Mouse (Mus musculus) urinary bladder, postnatal 14 days (tissue): ENCODE measurements around the gene Pdyn.

Experiments used
- DNase-seq: peaks from one replicate; pipeline ENCODE4 v3.0.0; 2021; ENCODE audit warnings: low spot score

The Pdyn gene

DNA sequence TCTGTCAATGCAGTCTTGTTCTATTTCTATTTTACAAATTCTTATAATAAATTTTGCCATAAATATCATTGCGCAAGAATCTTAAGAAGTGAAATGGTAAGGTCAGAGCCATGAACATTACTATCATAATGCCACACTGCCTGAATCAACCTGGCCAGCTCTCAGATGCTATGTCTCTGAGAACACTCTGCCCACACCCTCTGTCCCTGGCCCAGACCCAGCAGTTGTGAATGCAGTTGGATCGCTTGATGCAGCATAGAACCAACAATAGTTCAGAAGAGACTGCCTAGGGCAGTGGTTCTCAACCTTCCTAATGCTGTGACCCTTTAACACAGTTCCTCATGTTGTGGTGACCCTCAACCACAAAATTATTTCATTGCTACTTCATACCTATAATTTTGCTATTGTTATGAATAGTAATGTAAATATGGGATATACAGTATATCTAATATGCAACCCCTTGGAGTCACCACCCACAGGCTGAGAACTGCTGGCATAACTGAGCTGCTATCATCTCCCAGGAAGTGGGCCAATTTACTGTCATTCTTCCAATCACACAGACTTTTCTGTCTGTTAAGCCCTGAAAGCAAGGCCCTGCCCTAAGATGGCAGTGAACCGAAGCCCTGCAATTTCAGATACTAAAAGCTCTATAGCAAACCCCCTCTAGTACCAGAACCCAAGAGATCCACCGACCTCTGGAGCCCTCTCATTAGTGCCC lies 45.3 kb downstream of the Pdyn start:
- no peak for DNase-seq

DNA sequence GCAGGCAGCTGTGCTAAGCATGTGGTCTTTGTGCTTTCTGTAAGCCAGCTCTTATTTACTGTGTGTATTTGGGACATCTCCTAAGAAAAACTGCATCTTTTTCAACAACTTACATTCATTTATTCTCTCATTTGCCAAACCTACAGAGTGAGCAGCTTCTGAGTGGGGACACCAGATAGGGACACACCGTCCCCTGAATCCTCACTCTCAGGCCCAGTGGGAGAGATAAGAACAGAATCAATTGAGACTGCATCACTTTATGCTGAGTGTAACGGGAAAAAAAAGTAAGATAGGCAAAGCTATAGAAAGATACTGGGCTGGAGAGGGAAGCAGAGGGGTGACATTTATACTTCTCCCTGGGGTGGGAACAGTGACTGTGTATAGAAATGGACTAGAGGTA lies 46.0 kb downstream of the Pdyn start:
- DNase-seq, result no peak

DNA sequence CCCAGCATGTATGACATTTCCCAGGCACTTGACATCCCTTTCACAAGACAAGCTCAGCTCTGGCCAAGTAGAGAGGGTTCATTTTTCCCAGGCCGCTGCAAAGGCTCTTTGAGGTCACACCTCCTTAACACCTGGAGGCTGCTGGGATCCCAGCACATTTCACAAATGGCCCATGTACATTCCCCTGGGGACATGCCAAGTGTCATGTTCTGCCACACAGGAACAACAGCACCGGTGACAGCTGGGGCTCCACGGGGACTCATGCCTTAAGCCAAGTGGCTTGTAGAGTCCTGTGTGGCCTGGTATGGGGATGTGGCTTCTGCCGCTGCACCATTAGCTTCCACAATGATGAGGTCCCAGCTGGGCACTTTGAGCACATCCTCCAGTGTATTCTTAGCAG lies 47.0 kb downstream of the Pdyn start:
- no peak for DNase-seq
